Comparison of ENCODE assay signal across 8 mouse cellular contexts in genomic region chr13:23561883-23562659, GRCm38 (mm10). TPM values are rescaled to one million over a fixed set of nuclear protein-coding genes. Genes with fewer than 3 reads are reported as not detected.
DNase-seq lines count a peak whose midpoint lies in the region; ATAC-seq and TF ChIP-seq lines count a peak whose summit lies in the region.
"Not testable (repeated sequence)": the region's sequence is repeated elsewhere in the genome, so short reads cannot be mapped to it uniquely, and the experiment has no call there.

TSS of gene Hist1h3e (minus strand) at chr13:23562369.

- H3K27ac ChIP-seq in hindbrain, embryonic 14.5 days = peak within 1 kb of the TSS; percentile 96

- in situ Hi-C loops in Patski (cut with MboI; ENCODE audit: low pct_unique_long_range_greater_than_20kb) = loop anchor here (10.0 kb wide), 1 partner anchor 133 kb away; the partner anchor contains the start of genes Hist1h1t and Hist1h4c

- peak within 1 kb of the TSS; percentile 62 for H3K9ac ChIP-seq in hindbrain, embryonic 14.5 days

- H3K9me3 ChIP-seq in hindbrain, embryonic 14.5 days (ENCODE audit: control insufficient read depth, low read length) = not testable (repeated sequence)

- TF ChIP-seq CTCF in Patski (IDR thresholded peaks at IDR 0.05) = not testable (repeated sequence)

- POLR2A ChIA-PET in Patski (lab: Charles Lee) = interaction anchor here (1.3 kb wide), 1 partner anchor 22 kb away, joined by 3 read pairs; no protein-coding TSS in a partner anchor

- peak; percentile 97 for DNase-seq in Patski (ENCODE audit: low read depth, low spot score)
- DNase-seq in cerebellum, postnatal 25 days = peak; percentile 92
- peak; percentile 93 to 94 for DNase-seq in frontal cortex, postnatal 25 days (ENCODE audit: low spot score in 2 of 2)
- DNase-seq in hindbrain, embryonic 14.5 days (ENCODE audit: low spot score) = peak; percentile 98
- peak; percentile 93 to 95 for DNase-seq in layer of hippocampus, postnatal 36 days
- peak; percentile 97 for DNase-seq in lung, postnatal 36 days
- DNase-seq in retina, postnatal 1 day = peak; percentile 99
- DNase-seq in urinary bladder, adult 18-20 months (ENCODE audit: low spot score in 2 of 2) = peak; percentile 87 to 92

- H3K4me3 ChIP-seq in hindbrain, embryonic 14.5 days (replicated peaks; ENCODE audit: low read length) = peak within 1 kb of the TSS; percentile 34

- CTCF ChIA-PET in Patski (lab: Charles Lee) = not testable (repeated sequence)

- peak; percentile 83 for ATAC-seq in Patski
- ATAC-seq in hindbrain, embryonic 14.5 days (ENCODE audit: low FRiP score) = peak; percentile 96

- not testable (repeated sequence) for H3K4me1 ChIP-seq in hindbrain, embryonic 14.5 days (replicated peaks; ENCODE audit: control insufficient read depth, insufficient read depth, low read length)

- peak within 1 kb of the TSS; percentile 67 for H3K4me2 ChIP-seq in hindbrain, embryonic 14.5 days (replicated peaks)

- H3K36me3 ChIP-seq in hindbrain, embryonic 14.5 days (replicated peaks; ENCODE audit: control insufficient read depth, insufficient read depth) = not testable (repeated sequence)

- WGBS in hindbrain, embryonic 14.5 days = under 1% methylated on average over 46 of the region's 67 CpGs

- H3K27me3 ChIP-seq in Patski; hindbrain, embryonic 14.5 days (ENCODE audit: control insufficient read depth, insufficient read depth, low read length): not testable (repeated sequence)

RNA-seq across cellular contexts. Expression of gene Hist1h3e, which starts in this region (rescaled TPM):
- 0.56 TPM for polyA plus RNA-seq in Patski (2021)
- 1.5 and 3.1 TPM in 2 replicates for polyA plus RNA-seq in hindbrain, embryonic 14.5 days (2014; fragmentation: Nextera tagmentation; extraction: Ambion mirVana)
- 10 to 100 TPM; 47.8 to 49.2 TPM for total RNA-seq in layer of hippocampus, postnatal 36 days (2021)

Comparison
In these comparisons a context has a peak if more than half of its experiments do, and no peak if none do; other contexts are left out.
1. Peak in every context shown above with its lines: DNase-seq, ATAC-seq, H3K4me3 ChIP-seq and H3K27ac ChIP-seq.
2. Peak in DNase-seq and ATAC-seq in Patski; RNA of the gene not detected or under 1 TPM.